Mouse (Mus musculus): ENCODE results near the gene Sass6. TPM values are rescaled to one million over a fixed set of nuclear protein-coding genes. Genes with fewer than 3 reads are reported as not detected.
"Not testable (repeated sequence)": the region's sequence is repeated elsewhere in the genome, so short reads cannot be mapped to it uniquely, and the experiment has no call there.

Sass6 gene
- polyA plus RNA-seq, 1 experiment from 2014 or later = 18.5 TPM

GRCm38 (mm10) chr3:116652033-116652446, 57.3 kb downstream of the Sass6 start:
- H3K27ac ChIP-seq (replicated peaks) = no peak overlapping the region
- H3K4me2 ChIP-seq = no peak overlapping the region
- H3K9ac ChIP-seq = no peak overlapping the region
- peaks cover 44% of the 10 kb centered on the region for H3K4me1 ChIP-seq (replicated peaks)
- no peak overlapping the region for H3K4me3 ChIP-seq (replicated peaks)
- ATAC-seq (ENCODE audit: insufficient read depth) = no peak; the same call in 1 of the 2 replicates
- H3K36me3 ChIP-seq (replicated peaks) = peaks cover 26% of the 10 kb centered on the region
- H3K27me3 ChIP-seq = no peaks in the 10 kb centered on the region
- H3K9me3 ChIP-seq (replicated peaks) = no peaks in the 10 kb centered on the region
- 67% methylated on average over 3 of the region's 3 CpGs for WGBS (ENCODE audit: insufficient replicate concordance)

- H3K4me2 ChIP-seq = no peak overlapping the region
- peaks cover 54% of the 10 kb centered on the region for H3K4me1 ChIP-seq (replicated peaks)
- no peaks in the 10 kb centered on the region for H3K9me3 ChIP-seq (replicated peaks)
- no peak overlapping the region for H3K4me3 ChIP-seq (replicated peaks)
- WGBS (ENCODE audit: insufficient replicate concordance) = 45% methylated on average over 5 of the region's 5 CpGs
- H3K36me3 ChIP-seq (replicated peaks) = peaks cover 19% of the 10 kb centered on the region
- H3K27ac ChIP-seq (replicated peaks) = no peak overlapping the region
- H3K27me3 ChIP-seq = no peaks in the 10 kb centered on the region
- H3K9ac ChIP-seq = no peak overlapping the region
- ATAC-seq (ENCODE audit: insufficient read depth) = 0 out of 2 replicates have a peak, but pooled peaks have one; percentile 28
These were observed 58.6 kb downstream of the Sass6 start for GRCm38 (mm10) chr3:116653278-116653945.

GRCm38 (mm10) chr3:116654051-116654450, 59.3 kb downstream of the Sass6 start:
- not testable (repeated sequence) for ATAC-seq (ENCODE audit: insufficient read depth); H3K27me3 ChIP-seq; H3K4me3 ChIP-seq (replicated peaks); H3K9me3 ChIP-seq (replicated peaks); H3K9ac ChIP-seq; H3K4me2 ChIP-seq; H3K27ac ChIP-seq (replicated peaks)
- Histone ChIP-seq H3K36me3 (replicated peaks) (peaks cover 13% of the 10 kb centered on the region), H3K4me1 (replicated peaks) (peaks cover 58% of the 10 kb centered on the region)
- 73% methylated on average over 11 of the region's 11 CpGs for WGBS (ENCODE audit: insufficient replicate concordance)

- Histone ChIP-seq H3K9me3 (replicated peaks) (no peaks in the 10 kb centered on the region), H3K36me3 (replicated peaks) (no peaks in the 10 kb centered on the region), H3K4me2 (no peak overlapping the region), H3K4me3 (replicated peaks) (no peak overlapping the region), H3K9ac (no peak overlapping the region), H3K27ac (replicated peaks) (no peak overlapping the region), H3K4me1 (replicated peaks) (peaks cover 65% of the 10 kb centered on the region), H3K27me3 (no peaks in the 10 kb centered on the region)
- WGBS (ENCODE audit: insufficient replicate concordance) = 67% methylated on average over 7 of the region's 7 CpGs
- ATAC-seq (ENCODE audit: insufficient read depth) = no peak
These were observed 61.6 kb downstream of the Sass6 start for GRCm38 (mm10) chr3:116656184-116656965.

- Histone ChIP-seq H3K4me3 (replicated peaks) (no peak overlapping the region), H3K4me1 (replicated peaks) (peaks cover 57% of the 10 kb centered on the region), H3K4me2 (no peak overlapping the region), H3K9me3 (replicated peaks) (no peaks in the 10 kb centered on the region), H3K27ac (replicated peaks) (0 out of 2 replicates have a peak overlapping the region, but pooled peaks have one; percentile 33), H3K36me3 (replicated peaks) (no peaks in the 10 kb centered on the region), H3K9ac (no peak overlapping the region), H3K27me3 (no peaks in the 10 kb centered on the region)
- ATAC-seq (ENCODE audit: insufficient read depth) = no peak
- 65% methylated on average over 15 of the region's 15 CpGs for WGBS (ENCODE audit: insufficient replicate concordance)
These were observed 64.3 kb downstream of the Sass6 start for GRCm38 (mm10) chr3:116658928-116659565.

DNA sequence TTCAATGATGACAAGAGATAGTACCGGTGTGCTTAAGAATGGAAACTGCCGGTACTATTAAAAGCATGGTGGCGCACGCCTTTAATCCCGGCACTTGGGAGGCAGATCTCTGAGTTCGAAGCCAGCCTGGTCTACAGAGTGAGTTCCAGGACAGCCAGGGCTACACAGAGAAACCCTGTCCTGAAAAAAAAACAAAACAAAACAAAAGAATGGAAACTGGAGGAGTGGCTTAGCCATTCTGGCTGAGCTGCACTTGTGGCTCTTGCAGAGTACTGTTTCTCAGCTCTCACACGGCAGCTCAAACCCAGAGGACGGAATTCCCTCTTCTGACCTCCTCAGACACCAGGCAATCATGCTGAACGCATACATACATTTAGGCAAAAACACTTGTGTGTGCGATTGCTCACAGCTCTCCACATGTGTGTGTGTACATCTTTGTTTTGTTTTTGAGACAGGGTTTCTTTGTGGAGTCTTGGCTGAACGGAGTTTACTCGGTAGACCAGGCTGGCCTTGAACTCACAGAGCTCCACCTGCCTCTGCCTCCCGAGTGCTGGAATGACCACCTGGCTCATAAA, 65.2 kb downstream of the Sass6 start:
- no peak overlapping the region for H3K9ac ChIP-seq

DNA sequence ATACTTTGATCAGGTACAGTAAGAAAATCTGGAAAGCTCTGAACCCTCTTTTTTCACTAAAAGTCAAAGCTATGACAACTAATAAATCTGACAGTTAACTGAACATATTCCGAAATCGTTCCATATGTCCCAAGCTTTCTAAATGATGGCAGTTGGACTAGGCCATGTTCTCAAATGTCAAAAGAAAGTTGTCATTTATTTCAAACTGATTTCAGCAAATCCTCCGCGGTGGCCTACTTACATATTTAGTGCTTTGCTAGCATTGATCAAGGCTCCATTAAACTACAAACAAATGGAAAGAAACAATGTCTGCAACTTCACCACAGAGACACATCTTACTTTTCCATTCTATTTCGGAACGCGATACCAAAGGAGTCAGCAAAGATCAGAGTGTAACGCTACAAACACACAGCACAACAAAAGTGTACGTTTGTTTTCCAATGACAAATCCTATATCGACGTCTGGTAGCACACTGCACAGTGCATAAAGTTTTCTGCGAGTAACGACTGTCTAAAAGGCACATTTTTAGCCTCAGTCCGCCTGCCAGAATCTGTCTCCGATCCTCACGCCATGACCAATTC, 66.6 kb downstream of the Sass6 start:
- Histone ChIP-seq H3K9me3 (replicated peaks) (no peaks in the 10 kb centered on the region), H3K27ac (replicated peaks) (peak overlapping the region; percentile 93), H3K36me3 (replicated peaks) (no peaks in the 10 kb centered on the region), H3K27me3 (no peaks in the 10 kb centered on the region), H3K4me1 (replicated peaks) (peaks cover 52% of the 10 kb centered on the region), H3K4me2 (peak overlapping the region; percentile 84), H3K9ac (peak overlapping the region; percentile 92), H3K4me3 (replicated peaks) (peak overlapping the region; percentile 100)
- ATAC-seq (ENCODE audit: insufficient read depth) = no peak
- 5% methylated on average over 16 of the region's 16 CpGs for WGBS (ENCODE audit: insufficient replicate concordance)

More for the DNA sequence above, 65.2 kb downstream of the Sass6 start:
- no peaks in the 10 kb centered on the region for H3K27me3 ChIP-seq
- H3K4me3 ChIP-seq (replicated peaks) = peak overlapping the region; percentile 100
- H3K27ac ChIP-seq (replicated peaks) = no peak overlapping the region
- H3K9me3 ChIP-seq (replicated peaks) = no peaks in the 10 kb centered on the region
- no peak for ATAC-seq (ENCODE audit: insufficient read depth)
- WGBS (ENCODE audit: insufficient replicate concordance) = 65% methylated on average over 13 of the region's 13 CpGs
- H3K36me3 ChIP-seq (replicated peaks) = no peaks in the 10 kb centered on the region
- peaks cover 56% of the 10 kb centered on the region for H3K4me1 ChIP-seq (replicated peaks)
- H3K4me2 ChIP-seq = peak overlapping the region; percentile 84

DNA sequence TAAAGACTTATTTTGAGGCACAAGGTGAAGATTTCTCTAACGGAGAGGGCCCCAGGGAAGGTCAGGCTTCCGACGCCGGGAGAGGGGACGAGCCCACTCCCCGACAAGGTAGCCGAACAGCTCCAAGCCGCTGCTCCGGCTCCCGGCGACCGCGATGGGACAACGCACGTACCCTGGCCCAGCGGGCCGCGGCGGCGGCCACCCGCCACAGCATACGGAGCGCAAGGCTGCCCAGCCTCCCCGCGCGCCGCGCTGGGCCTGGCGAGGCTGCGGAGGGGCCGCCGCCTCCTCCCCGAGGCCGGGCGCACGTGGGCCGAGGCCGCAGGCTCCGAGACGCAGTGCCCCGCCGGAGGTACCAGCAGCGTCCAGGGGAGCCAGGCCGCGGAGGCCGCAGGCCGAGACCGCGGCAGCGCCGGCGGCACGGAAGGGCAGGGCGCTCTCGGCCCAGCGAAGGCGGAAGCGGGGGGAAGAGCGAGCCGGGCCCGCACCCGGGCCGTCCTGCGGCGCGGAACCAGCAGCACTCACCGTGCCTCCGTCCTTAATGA, 67.2 kb downstream of the Sass6 start:
- Histone ChIP-seq H3K9me3 (replicated peaks) (no peaks in the 10 kb centered on the region), H3K36me3 (replicated peaks) (no peaks in the 10 kb centered on the region), H3K9ac (peak overlapping the region; percentile 92), H3K4me2 (peak overlapping the region; percentile 84), H3K27ac (replicated peaks) (peak overlapping the region; percentile 93), H3K4me3 (replicated peaks) (peak overlapping the region; percentile 100), H3K27me3 (no peaks in the 10 kb centered on the region), H3K4me1 (replicated peaks) (peaks cover 47% of the 10 kb centered on the region)
- WGBS (ENCODE audit: insufficient replicate concordance) = under 1% methylated on average over 66 of the region's 68 CpGs
- peak; percentile 80 for ATAC-seq (ENCODE audit: insufficient read depth)

GRCm38 (mm10) chr3:116662463-116662863, 67.7 kb downstream of the Sass6 start, which contains the start of gene Mfsd14a:
TSS of gene Mfsd14a (minus strand) at chr3:116662677.
- Histone ChIP-seq H3K4me2 (peak within 1 kb of the TSS; percentile 84), H3K9me3 (replicated peaks) (no peaks in the 10 kb centered on the region), H3K4me3 (replicated peaks) (peak within 1 kb of the TSS; percentile 100), H3K27me3 (no peaks in the 10 kb centered on the region), H3K4me1 (replicated peaks) (peaks cover 42% of the 10 kb centered on the region), H3K9ac (peak within 1 kb of the TSS; percentile 92), H3K27ac (replicated peaks) (peak within 1 kb of the TSS; percentile 93), H3K36me3 (replicated peaks) (no peaks in the 10 kb centered on the region)
- under 1% methylated on average over 39 of the region's 39 CpGs for WGBS (ENCODE audit: insufficient replicate concordance)
- ATAC-seq (ENCODE audit: insufficient read depth) = peak; percentile 96

DNA sequence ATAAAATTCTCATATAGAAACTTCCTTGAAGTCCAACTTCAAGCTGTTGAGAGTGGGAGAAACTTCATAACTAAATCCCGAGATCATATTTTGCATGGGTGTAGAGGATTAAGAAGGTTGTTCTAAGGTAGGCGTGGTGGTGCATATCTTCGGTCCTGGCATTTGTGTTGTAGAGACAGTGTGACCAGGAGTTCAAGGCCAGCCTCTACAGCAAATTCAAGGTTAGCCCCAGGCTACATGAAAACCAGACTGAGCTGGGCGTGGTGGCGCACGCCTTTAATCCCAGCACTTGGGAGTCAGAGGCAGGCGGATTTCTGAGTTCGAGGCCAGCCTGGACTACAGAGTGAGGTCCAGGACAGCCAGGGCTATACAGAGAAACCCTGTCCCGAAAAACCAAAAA, 69.5 kb downstream of the Sass6 start:
- H3K36me3 ChIP-seq (replicated peaks); H3K27ac ChIP-seq (replicated peaks); ATAC-seq (ENCODE audit: insufficient read depth); H3K9ac ChIP-seq; H3K27me3 ChIP-seq; H3K9me3 ChIP-seq (replicated peaks); H3K4me3 ChIP-seq (replicated peaks); H3K4me2 ChIP-seq: not testable (repeated sequence)
- H3K4me1 ChIP-seq (replicated peaks) = peaks cover 30% of the 10 kb centered on the region
- 82% methylated on average over 9 of the region's 9 CpGs for whole genome bisulfite sequencing (ENCODE audit: insufficient replicate concordance)

Measured in liver, embryonic 15.5 days (tissue).